Mouse (Mus musculus) erythroblast, embryonic 14.5 days (primary cell): ENCODE results near the gene LTO1.

ENCODE experiments used
- GATA1 ChIP-seq: IDR thresholded peaks from 2 replicates; pipeline ENCODE4 v1.6.1; 2012; ENCODE audit warnings: low read length, inconsistent platforms, mixed read lengths
- TAL1 ChIP-seq: IDR thresholded peaks from 3 replicates; pipeline ENCODE4 v1.6.1; 2012; ENCODE audit warnings: low read length, inconsistent platforms, mixed read lengths

- TF ChIP-seq GATA1, result no peak
- TF ChIP-seq TAL1, result no peak
These were observed at the start of gene LTO1 for GRCm38 (mm10) chr7:144914948-144915750.
